Mouse (Mus musculus): ENCODE results near the gene Snd1. TPM values are rescaled to one million over a fixed set of nuclear protein-coding genes. Genes with fewer than 3 reads are reported as not detected.

Snd1 gene
- total RNA-seq, 4 experiments from 2014 or later, result 101 to 116 (median 115) TPM

GRCm38 (mm10) chr6:28832751-28833291, 357.9 kb downstream of the Snd1 start:
- peak in 1 of 2 experiments; percentile 58 for DNase-seq (ENCODE audit: low spot score in 2 of 2)

GRCm38 (mm10) chr6:28833380-28833822, 358.5 kb downstream of the Snd1 start:
- DNase-seq (ENCODE audit: low spot score in 2 of 2), result peak in 1 of 2 experiments; percentile 69

GRCm38 (mm10) chr6:28834046-28834445, 359.1 kb downstream of the Snd1 start:
- DNase-seq (ENCODE audit: low spot score in 2 of 2), result no peak

GRCm38 (mm10) chr6:28836600-28836999, 361.7 kb downstream of the Snd1 start:
- no peak for DNase-seq (ENCODE audit: low spot score in 2 of 2)

GRCm38 (mm10) chr6:28841569-28841968, 366.6 kb downstream of the Snd1 start:
- no peak for DNase-seq (ENCODE audit: low spot score in 2 of 2)

- DNase-seq (ENCODE audit: low spot score in 2 of 2), result peak; percentile 83 to 84
These were observed 367.7 kb downstream of the Snd1 start for GRCm38 (mm10) chr6:28842375-28843276.

- DNase-seq (ENCODE audit: low spot score in 2 of 2), result no peak
These were observed 370.7 kb downstream of the Snd1 start for GRCm38 (mm10) chr6:28845610-28846009.

- DNase-seq (ENCODE audit: low spot score in 2 of 2), result no peak
These were observed 372.7 kb downstream of the Snd1 start for GRCm38 (mm10) chr6:28847616-28848015.

GRCm38 (mm10) chr6:28848285-28848794, 373.4 kb downstream of the Snd1 start:
- DNase-seq (ENCODE audit: low spot score in 2 of 2), result no peak

GRCm38 (mm10) chr6:28848891-28849290, 374.0 kb downstream of the Snd1 start:
- no peak for DNase-seq (ENCODE audit: low spot score in 2 of 2)

GRCm38 (mm10) chr6:28849317-28849716, 374.4 kb downstream of the Snd1 start:
- no peak for DNase-seq (ENCODE audit: low spot score in 2 of 2)

GRCm38 (mm10) chr6:28850326-28850900, 375.5 kb downstream of the Snd1 start:
- no peak for DNase-seq (ENCODE audit: low spot score in 2 of 2)

- no peak for DNase-seq (ENCODE audit: low spot score in 2 of 2)
These were observed 377.4 kb downstream of the Snd1 start for GRCm38 (mm10) chr6:28852342-28852741.

- no peak for DNase-seq (ENCODE audit: low spot score in 2 of 2)
These were observed 378.2 kb downstream of the Snd1 start for GRCm38 (mm10) chr6:28853164-28853563.

- DNase-seq (ENCODE audit: low spot score in 2 of 2), result no peak
These were observed 378.7 kb downstream of the Snd1 start for GRCm38 (mm10) chr6:28853654-28854053.

GRCm38 (mm10) chr6:28854598-28854997, 379.7 kb downstream of the Snd1 start:
- no peak for DNase-seq (ENCODE audit: low spot score in 2 of 2)

GRCm38 (mm10) chr6:28855442-28855841, 380.5 kb downstream of the Snd1 start:
- DNase-seq (ENCODE audit: low spot score in 2 of 2), result no peak

- DNase-seq (ENCODE audit: low spot score in 2 of 2), result no peak
These were observed 381.9 kb downstream of the Snd1 start for GRCm38 (mm10) chr6:28856789-28857188.

- DNase-seq (ENCODE audit: low spot score in 2 of 2), result no peak
These were observed 382.6 kb downstream of the Snd1 start for GRCm38 (mm10) chr6:28857198-28858180.

GRCm38 (mm10) chr6:28859094-28859493, 384.2 kb downstream of the Snd1 start:
- no peak for DNase-seq (ENCODE audit: low spot score in 2 of 2)

GRCm38 (mm10) chr6:28860450-28860849, 385.5 kb downstream of the Snd1 start:
- DNase-seq (ENCODE audit: low spot score in 2 of 2), result no peak
